Mouse (Mus musculus) MEL (cell line): Measurements from ENCODE around the gene Ung.

Source experiments
- CTCF ChIP-seq, 3 experiments: IDR thresholded peaks in 2 of 3; conservative IDR thresholded peaks in 1 of 3; 2 replicates each; pipeline ENCODE4 v1.5.1; 2011 to 2012; ENCODE audit warnings: low read length in 3 of 3, low read depth in 2 of 3, mild to moderate bottlenecking in 2 of 3, improper control_type of control experiment in 1 of 3, inconsistent platforms in 1 of 3, mixed read lengths in 1 of 3, moderate library complexity in 1 of 3; ENCODE audit not compliant: control insufficient read depth in 1 of 3, insufficient read depth in 1 of 3, poor library complexity in 1 of 3, severe bottlenecking in 1 of 3
- GABPA ChIP-seq: IDR thresholded peaks from 2 replicates; pipeline ENCODE4 v1.6.1; 2012; ENCODE audit warnings: low read depth, mild to moderate bottlenecking, inconsistent platforms, low read length, improper control_type of control experiment, moderate library complexity
- POLR2A ChIP-seq, 2 experiments: IDR thresholded peaks; 2 replicates each; pipeline ENCODE4 v1.6.1; 2011 to 2012; ENCODE audit warnings: low read length in 2 of 2, mild to moderate bottlenecking in 2 of 2, control low read depth in 1 of 2, improper control_type of control experiment in 1 of 2, low read depth in 1 of 2, moderate library complexity in 1 of 2; ENCODE audit not compliant: control insufficient read depth in 1 of 2, insufficient read depth in 1 of 2, poor library complexity in 1 of 2
- TAL1 ChIP-seq: IDR thresholded peaks from 2 replicates; pipeline ENCODE4 v1.6.1; 2012; ENCODE audit warnings: mild to moderate bottlenecking, inconsistent platforms, low read length, moderate library complexity, mixed read lengths

GRCm38 (mm10) chr5:114135516-114135915 is 5.3 kb downstream of the Ung start:
- TF ChIP-seq POLR2A (IDR thresholded peaks at IDR 0.05; ENCODE audit: control insufficient read depth in 1 of 2, insufficient read depth in 1 of 2, low read depth in 1 of 2, low read length in 2 of 2, poor library complexity in 1 of 2): no peak
- TF ChIP-seq GABPA: no peak
- no peak for TF ChIP-seq TAL1
- TF ChIP-seq CTCF (IDR thresholded peaks at IDR 0.05 in 2 of 3, conservative IDR thresholded peaks at IDR 0.05 in 1 of 3; ENCODE audit: control insufficient read depth in 1 of 3, insufficient read depth in 1 of 3, low read depth in 2 of 3, low read length in 3 of 3, poor library complexity in 1 of 3, severe bottlenecking in 1 of 3): no peak
